Mouse (Mus musculus): Measurements from ENCODE around the gene Raf1. TPM values are rescaled to one million over a fixed set of nuclear protein-coding genes. Genes with fewer than 3 reads are reported as not detected.

Raf1 gene
- total RNA-seq, 2 experiments from 2014 or later, result 129 to 136 TPM

DNA sequence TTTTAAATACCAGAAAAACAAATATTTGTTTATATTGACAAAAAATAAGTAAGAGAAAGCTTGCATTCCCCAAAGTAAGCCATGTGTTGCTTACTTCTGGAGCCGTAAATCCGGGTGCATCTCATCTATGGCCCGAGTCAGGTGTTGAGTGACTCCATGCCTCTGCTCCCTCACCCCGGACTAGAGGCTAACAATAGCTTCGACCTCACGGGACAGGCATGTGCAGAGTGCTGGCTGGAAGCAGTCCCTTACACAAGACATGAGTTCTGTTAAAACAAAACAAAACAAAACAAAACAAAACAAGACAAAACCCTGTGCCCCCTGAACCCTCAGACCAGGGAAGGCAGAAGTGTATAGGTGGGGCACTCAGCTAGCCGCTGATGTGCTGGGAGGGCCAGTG, 18.7 kb upstream of the Raf1 start:
- Histone ChIP-seq H3K4me3 (peak overlapping the region; percentile 67), H3K27ac (peak overlapping the region; percentile 94)
- TF ChIP-seq CTCF (IDR thresholded peaks at IDR 0.05), result no peak
- intact Hi-C loops (cut with DNase I), result no loop called here
- DNase-seq, result peak; percentile 63

DNA sequence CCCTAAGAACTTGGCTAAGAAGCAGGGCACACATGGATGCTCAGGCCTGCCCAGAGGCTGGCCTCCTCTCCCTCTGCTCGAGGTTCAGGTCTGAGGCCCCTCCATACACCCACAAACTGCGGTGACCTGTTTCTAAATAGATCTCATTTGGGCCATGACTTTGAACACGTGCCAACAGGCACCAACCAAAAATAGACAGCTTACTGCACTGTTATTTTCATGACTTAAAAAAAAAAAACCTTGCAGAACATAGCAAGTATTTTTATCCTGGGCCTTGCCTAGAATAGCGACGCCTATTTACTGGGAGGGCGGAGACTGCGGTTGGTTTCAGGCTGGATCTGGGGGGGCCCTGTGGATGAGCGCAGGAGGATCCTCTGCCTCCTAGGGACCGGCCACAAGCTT, 18.0 kb upstream of the Raf1 start:
- H3K4me3 ChIP-seq, result peak overlapping the region; percentile 67
- peak; percentile 83 for DNase-seq
- TF ChIP-seq CTCF (IDR thresholded peaks at IDR 0.05), result peak; percentile 36
- peak overlapping the region; percentile 94 for H3K27ac ChIP-seq
- intact Hi-C loops (cut with DNase I), result loop anchor here (5.0 kb wide), 1 partner anchor 92 kb away; the partner anchor contains the start of gene Mkrn2

DNA sequence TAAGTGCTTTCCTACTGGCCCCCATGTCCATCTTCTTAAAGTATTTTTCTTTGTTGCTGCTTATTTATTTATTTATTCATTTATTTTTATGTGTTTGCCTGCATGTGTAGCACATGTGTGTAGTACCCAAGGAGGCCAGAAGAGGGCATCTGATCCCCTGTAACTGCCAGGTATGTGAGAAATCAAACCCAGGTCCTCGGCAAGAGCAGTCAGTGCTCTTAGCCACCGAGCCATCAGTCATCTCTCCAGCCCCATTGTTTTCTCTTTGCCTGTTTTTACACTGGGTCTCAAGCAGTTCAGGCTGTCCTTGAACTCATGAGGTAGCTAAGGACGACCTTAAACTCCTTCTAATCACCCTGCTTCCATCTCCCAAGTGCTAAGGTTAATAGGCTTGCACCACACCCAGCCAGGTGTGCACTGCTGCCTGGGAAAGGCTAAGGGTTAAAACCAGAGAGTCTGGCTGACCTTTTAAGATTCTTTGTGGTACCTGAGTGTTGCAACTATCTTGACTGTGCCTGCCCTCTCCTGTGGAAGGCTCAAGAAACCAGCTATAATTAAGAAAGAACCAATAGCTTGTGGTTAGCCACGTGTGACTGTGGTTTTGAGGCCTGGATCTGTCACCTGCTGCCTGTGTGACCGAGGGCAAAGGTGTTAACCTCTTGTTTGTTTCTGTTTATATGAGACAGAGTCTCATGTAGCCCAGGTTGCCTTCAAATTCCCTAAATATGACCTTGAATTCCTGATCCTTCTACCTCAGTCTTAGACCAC, 16.7 kb upstream of the Raf1 start:
- TF ChIP-seq CTCF (IDR thresholded peaks at IDR 0.05), result peak; percentile 45
- intact Hi-C loops (cut with DNase I), result loop anchor here (5.0 kb wide), 1 partner anchor 91 kb away; the partner anchor contains the start of gene Mkrn2
- Histone ChIP-seq H3K27ac (peak overlapping the region; percentile 94), H3K4me3 (no peak overlapping the region)
- no peak for DNase-seq

DNA sequence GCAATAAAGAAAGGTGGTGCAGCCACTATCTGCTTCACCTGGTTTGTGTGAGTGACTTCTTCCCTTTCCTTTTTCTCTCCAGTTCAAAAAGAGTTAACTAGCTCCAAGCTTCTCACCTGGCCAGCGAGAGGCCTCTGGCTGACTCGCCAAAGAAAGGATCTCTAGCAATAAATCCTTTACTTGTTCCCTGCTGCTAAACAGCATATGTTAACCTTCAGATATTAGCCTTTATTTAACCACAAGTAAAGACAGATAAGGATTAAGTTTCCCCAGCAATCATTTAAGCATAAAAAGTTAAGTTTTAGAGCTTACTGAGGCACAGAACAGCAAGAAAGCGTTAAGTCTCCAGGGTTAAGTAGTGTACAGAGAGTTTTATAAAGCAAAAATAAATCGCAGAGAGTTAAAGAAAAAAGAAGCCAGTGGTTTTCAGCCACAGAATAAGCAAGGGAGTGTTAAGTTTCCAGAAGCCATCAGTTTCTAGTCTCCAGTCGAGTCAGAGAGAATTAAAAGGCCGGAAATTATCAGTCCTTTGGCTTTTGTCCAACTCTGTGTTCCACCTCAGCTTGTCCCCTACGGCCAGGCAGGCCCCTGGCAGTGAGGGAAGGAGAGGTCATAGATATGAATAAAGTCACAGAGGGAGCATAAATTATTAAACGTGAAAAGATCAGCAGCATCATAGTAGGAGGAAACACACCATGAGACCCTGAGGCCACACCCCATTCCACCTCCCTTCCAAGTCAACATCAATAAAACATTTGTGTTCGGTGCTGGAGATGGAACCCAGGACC, 15.9 kb upstream of the Raf1 start:
- Histone ChIP-seq H3K27ac (peak overlapping the region; percentile 94), H3K4me3 (no peak overlapping the region)
- intact Hi-C loops (cut with DNase I), result loop anchor here (5.0 kb wide), 1 partner anchor 90 kb away; the partner anchor contains the start of gene Mkrn2
- no peak for DNase-seq
- no peak for TF ChIP-seq CTCF (IDR thresholded peaks at IDR 0.05)

DNA sequence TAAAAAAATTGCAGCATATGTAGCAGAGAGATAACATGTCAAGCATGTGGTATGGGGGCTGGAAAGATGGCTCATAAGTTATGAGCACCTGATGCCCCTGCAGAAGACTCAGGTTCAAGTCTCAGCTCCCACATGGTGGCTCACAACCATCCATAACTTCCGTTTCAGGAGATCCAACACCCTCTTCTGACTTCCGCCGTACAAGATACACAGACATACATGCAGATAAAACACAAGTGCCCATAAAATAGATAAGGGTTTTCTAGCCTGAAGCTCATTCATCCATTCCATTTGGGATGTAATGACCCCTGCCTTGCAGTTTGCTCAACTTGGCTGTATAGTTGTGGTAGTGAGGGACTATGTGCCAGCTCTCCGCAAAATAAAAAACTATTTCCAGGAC, 13.7 kb upstream of the Raf1 start:
- Histone ChIP-seq H3K27ac (no peak overlapping the region), H3K4me3 (no peak overlapping the region)
- no peak for DNase-seq
- TF ChIP-seq CTCF (IDR thresholded peaks at IDR 0.05), result no peak
- intact Hi-C loops (cut with DNase I), result loop anchor here (5.0 kb wide), 1 partner anchor 88 kb away; the partner anchor contains the start of gene Mkrn2

DNA sequence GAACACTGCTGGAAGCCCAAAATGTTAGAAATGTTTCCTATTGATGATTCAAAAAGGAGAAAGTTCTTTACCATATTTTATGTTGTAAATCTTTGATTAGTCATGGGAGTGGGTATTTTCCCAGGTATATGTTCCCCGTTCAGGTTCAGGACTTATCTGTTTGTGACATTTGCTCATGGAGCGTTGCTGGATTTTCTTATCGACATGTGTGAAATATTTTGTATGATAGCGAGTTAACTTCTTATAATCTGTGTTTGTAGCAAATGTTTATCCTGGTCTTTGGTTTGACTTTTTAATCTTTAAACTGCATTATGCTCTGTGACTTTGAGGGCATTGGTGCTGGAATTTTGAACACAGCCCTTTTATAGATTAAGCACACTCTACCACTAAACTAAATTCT, 12.2 kb upstream of the Raf1 start:
- TF ChIP-seq CTCF (IDR thresholded peaks at IDR 0.05), result no peak
- intact Hi-C loops (cut with DNase I), result no loop called here
- H3K27ac ChIP-seq, result no peak overlapping the region
- H3K4me3 ChIP-seq, result no peak overlapping the region
- DNase-seq, result no peak

DNA sequence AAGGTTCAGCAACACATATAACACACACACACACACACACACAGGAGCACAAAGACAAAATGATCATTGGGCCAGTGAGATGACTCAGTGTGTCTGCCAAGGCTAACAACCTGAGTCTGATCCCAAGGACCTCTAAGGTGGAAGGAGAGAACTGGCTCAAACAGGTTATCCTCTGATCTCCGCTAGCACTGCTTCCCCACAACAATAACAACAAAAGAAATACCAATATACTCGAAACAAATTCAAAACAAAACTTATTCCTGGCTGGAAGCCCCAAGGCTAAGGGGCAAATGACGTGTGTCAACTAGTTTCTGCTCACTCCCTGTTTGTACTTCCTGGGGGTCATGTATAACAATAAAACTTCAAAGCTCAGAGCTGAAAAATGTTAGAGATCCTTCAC, 11.3 kb upstream of the Raf1 start:
- Histone ChIP-seq H3K27ac (no peak overlapping the region), H3K4me3 (no peak overlapping the region)
- DNase-seq, result no peak
- intact Hi-C loops (cut with DNase I), result no loop called here
- TF ChIP-seq CTCF (IDR thresholded peaks at IDR 0.05), result no peak

DNA sequence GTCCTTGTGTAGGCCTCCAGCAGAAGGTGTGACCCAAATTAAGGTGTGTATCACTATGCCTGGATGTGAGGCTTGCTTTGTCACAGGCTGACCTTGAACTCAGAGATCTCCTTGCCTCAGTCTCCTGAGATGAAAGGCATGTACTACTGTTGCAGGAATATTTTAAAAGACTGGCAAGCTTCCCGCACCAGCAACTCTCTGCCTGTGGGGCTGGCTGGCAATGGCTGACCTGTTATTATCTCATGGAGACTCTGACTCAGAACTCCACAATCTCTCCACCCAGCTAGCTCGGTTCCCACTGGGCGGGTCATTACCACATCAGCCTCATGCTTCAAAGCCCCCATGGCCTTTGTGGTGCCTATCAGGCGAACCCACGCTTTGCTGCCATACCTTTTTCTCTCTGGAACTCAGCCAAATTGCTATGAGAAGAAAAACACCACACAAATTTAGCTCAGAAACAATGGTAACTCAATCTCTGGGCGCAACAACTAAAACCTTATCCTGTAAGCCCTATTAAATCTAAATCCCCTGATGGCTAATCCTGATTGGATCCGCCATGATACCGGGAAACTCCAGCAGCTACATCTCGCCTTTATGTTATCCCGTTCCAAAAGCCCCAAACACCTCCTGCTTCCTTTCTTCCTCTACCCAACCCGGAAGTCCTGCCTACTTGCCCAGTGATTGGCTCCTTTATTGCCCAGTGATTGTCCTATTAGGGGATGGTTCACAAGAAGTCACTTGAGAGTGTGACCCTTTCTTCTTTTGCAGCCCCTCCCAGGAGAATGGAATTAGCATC, 8.6 kb upstream of the Raf1 start:
- Histone ChIP-seq H3K27ac (no peak overlapping the region), H3K4me3 (no peak overlapping the region)
- intact Hi-C loops (cut with DNase I), result no loop called here
- TF ChIP-seq CTCF (IDR thresholded peaks at IDR 0.05), result no peak
- DNase-seq, result no peak

DNA sequence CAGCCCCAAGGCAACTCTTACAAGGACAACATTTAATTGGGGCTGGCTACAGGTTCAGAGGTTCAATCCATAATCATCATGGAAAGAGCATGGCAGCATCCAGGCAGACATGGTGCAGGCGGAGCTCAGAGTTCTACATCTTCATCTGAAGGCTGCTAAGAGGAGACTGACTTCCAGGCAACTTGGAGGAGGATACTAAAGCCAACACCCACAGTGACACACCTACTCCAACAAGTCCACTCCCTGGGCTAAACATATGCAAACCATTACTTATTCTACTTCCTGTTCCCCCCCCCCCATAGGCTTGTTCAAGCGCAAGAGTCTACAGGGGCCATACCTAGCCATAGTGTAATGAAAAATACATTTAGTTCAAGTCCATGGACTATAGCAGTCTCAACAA, 7.8 kb upstream of the Raf1 start:
- no peak overlapping the region for H3K4me3 ChIP-seq
- intact Hi-C loops (cut with DNase I), result no loop called here
- H3K27ac ChIP-seq, result no peak overlapping the region
- TF ChIP-seq CTCF (IDR thresholded peaks at IDR 0.05), result no peak
- no peak for DNase-seq

DNA sequence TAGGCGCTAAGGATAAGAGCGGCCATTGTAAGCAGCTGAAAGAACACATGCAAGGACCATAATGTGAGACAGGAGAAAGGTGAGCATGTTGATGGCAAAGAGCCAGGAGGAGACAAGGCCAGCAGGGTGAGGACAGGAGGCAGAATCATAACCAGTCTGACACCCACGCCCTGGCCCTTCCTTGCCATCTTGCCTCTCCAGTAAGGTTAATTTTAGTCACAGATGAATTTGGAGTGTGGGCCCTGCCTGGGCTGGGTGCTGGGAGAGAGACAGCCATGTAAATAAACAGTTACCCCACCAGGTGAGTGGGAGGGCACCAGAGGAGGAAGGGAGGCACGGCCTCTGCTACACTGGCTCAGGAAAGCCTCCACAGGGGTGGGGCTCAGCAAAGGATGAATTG, 4.6 kb upstream of the Raf1 start:
- Histone ChIP-seq H3K4me3 (no peak overlapping the region), H3K27ac (no peak overlapping the region)
- DNase-seq, result no peak
- intact Hi-C loops (cut with DNase I), result no loop called here
- no peak for TF ChIP-seq CTCF (IDR thresholded peaks at IDR 0.05)

DNA sequence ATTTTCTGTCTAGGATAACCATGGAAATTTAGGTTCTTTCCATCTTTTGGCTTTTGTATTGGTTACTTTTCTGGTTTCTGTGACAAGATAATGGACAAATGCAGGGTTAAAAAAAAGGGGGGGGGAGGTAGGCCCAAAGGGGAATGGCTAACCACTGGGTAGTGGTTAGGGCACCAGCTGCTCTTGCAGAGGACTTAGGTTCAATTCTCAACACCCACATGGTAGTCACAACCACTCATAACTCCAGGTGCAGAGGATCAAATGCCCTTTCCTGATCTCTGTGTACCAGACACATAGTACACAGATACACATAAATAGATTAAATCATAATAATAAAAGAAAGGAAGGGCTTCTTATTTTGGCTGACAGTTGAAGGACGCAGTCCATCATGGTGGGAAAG, 1.6 kb upstream of the Raf1 start:
- TF ChIP-seq CTCF (IDR thresholded peaks at IDR 0.05), result no peak
- DNase-seq, result no peak
- H3K27ac ChIP-seq, result peak overlapping the region; percentile 100; the same call in 1 of the 2 replicates
- no peak overlapping the region for H3K4me3 ChIP-seq
- intact Hi-C loops (cut with DNase I), result loop anchor here (5.0 kb wide), 2 partner anchors 46 to 76 kb away; partner anchors contain the start of gene Mkrn2

DNA sequence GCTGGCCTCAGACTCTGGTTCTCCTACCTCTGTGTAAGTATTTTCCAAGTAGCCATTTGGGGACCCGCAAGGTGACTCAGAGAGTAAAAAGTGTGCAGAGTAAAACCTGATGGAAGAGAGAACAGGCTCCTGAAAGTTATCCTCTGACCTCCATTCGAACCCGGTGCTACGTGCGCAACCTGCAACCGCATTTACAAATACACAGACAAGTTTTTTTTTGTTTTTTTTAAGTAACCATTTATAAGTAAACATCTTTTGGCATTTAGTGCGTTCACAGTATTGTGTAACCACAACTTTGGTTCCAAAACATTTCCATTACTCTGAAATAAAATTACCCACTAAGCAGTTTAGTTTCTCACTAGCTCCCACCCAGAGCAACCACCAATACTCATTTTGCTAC, 1.0 kb upstream of the Raf1 start:
- intact Hi-C loops (cut with DNase I), result loop anchor here (2.0 to 5.0 kb wide), 3 partner anchors 39 to 75 kb away; partner anchors contain the start of gene Mkrn2
- no peak for DNase-seq
- no peak for TF ChIP-seq CTCF (IDR thresholded peaks at IDR 0.05)
- Histone ChIP-seq H3K27ac (peak overlapping the region; percentile 100), H3K4me3 (peak overlapping the region; percentile 88)
